Mouse (Mus musculus) sigmoid colon, adult 10 weeks (tissue): ENCODE data around the gene Ktn1. TPM values are rescaled to one million over a fixed set of nuclear protein-coding genes. Genes with fewer than 3 reads are reported as not detected.

Experiments
- polyA plus RNA-seq: library from polyadenylated mRNA; stranded (reverse); fragments of 350-450 nt; fragmentation: Illumina TruSeq; extraction: RNeasy Lipid Tissue Mini Kit (QIAGEN cat#74804); gene quantifications from one replicate; pipeline ENCODE4 v1.2.3, GENCODE M21; 2014; ENCODE audit warnings: low read depth, low replicate concordance

The Ktn1 gene
- 159 TPM for polyA plus RNA-seq

GRCm38 (mm10) chr14:47648218-47648617 is at the start of gene Ktn1:
Gene Ktn1 (plus strand): TSS chr14:47648448.

Other genes starting within 250 kb of the Ktn1 start
- gene Dlgap5, start 230.0 kb upstream of the Ktn1 start, polyA plus RNA-seq, result 3.0 TPM
- 8.5 TPM for gene Fbxo34, start 198.0 kb upstream of the Ktn1 start, polyA plus RNA-seq
- 15.6 TPM for gene Atg14, start 77.8 kb upstream of the Ktn1 start, polyA plus RNA-seq